In the genomic region with DNA sequence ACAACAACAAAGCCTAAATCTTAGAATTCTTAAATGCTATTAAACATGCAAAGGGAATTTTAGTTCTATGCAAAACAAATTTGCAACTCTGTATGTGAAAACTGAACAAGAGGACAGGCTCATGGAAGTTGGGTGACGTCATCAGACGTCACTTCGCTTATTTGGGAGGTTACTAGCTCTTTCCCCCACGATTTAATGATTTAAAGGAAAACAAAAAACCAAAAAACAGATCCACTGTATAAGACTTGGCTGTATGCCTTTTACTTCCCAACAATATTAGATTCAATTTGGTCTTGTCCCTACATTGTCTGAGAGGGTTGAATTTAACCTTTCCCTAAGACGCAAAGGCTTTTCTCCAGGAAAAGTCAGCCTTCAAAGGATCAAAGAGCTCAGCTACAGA, we compare ENCODE assay signal across 8 mouse cellular contexts. TPM values are rescaled to one million over a fixed set of nuclear protein-coding genes. Genes with fewer than 3 reads are reported as not detected.
DNase-seq lines count a peak whose midpoint lies in the region; ATAC-seq and TF ChIP-seq lines count a peak whose summit lies in the region.

A gene (plus strand): TSS at position 130 of the 400 bp plus-strand sequence.

- H3K9me3 ChIP-seq in embryonic facial prominence, embryonic 14.5 days (ENCODE audit: control insufficient read depth, low read length): no peaks in the 10 kb centered on the region
- no peaks in the 10 kb centered on the region for H3K9me3 ChIP-seq in heart, postnatal 0 days (replicated peaks; ENCODE audit: control insufficient read depth, low read length)
- H3K9me3 ChIP-seq in midbrain, embryonic 10.5 days (replicated peaks): no peaks in the 10 kb centered on the region

- no peak for DNase-seq in heart, adult 18-20 months
- no peak for DNase-seq in heart, adult 9 months (ENCODE audit: low spot score in 2 of 2)
- peak; percentile 91 for DNase-seq in NIH3T3 (ENCODE audit: low read depth)
- DNase-seq in embryonic facial prominence, embryonic 14.5 days (ENCODE audit: low spot score): peak; percentile 71
- peak; percentile 27 for DNase-seq in heart, postnatal 0 days (ENCODE audit: low spot score)
- no peak for DNase-seq in layer of hippocampus, postnatal 25 days (ENCODE audit: extremely low spot score in 1 of 2, low spot score in 1 of 2)
- peak; percentile 19 for DNase-seq in midbrain, embryonic 10.5 days (ENCODE audit: low spot score)
- no peak for DNase-seq in urinary bladder, adult 18-20 months (ENCODE audit: low spot score in 2 of 2)

- H3K27ac ChIP-seq in embryonic facial prominence, embryonic 14.5 days (replicated peaks; ENCODE audit: low read depth, low read length): peak within 1 kb of the TSS; percentile 97
- H3K27ac ChIP-seq in heart, postnatal 0 days (ENCODE audit: low read depth): peak within 1 kb of the TSS; percentile 88
- peak within 1 kb of the TSS; percentile 96 for H3K27ac ChIP-seq in midbrain, embryonic 10.5 days (replicated peaks)

- H3K4me1 ChIP-seq in embryonic facial prominence, embryonic 14.5 days (ENCODE audit: control insufficient read depth, insufficient read depth, low read length): no peaks in the 10 kb centered on the region; the same call in 1 of the 2 replicates
- 0 out of 2 replicates have a peak, but pooled peaks cover 3% of the 10 kb centered on the region for H3K4me1 ChIP-seq in heart, postnatal 0 days (ENCODE audit: control insufficient read depth, insufficient read depth)
- H3K4me1 ChIP-seq in midbrain, embryonic 10.5 days: peaks cover 23% of the 10 kb centered on the region

- peak within 1 kb of the TSS; percentile 68 for H3K4me3 ChIP-seq in embryonic facial prominence, embryonic 14.5 days (ENCODE audit: low read depth, low read length)
- peak within 1 kb of the TSS; percentile 91 for H3K4me3 ChIP-seq in heart, postnatal 0 days (ENCODE audit: low read depth, low read length)
- H3K4me3 ChIP-seq in midbrain, embryonic 10.5 days: peak within 1 kb of the TSS; percentile 86

- TF ChIP-seq CTCF in heart, postnatal 0 days (IDR thresholded peaks at IDR 0.05; ENCODE audit: low read depth): no peak

- H3K4me2 ChIP-seq in embryonic facial prominence, embryonic 14.5 days (ENCODE audit: low read depth, low read length): peak within 1 kb of the TSS; percentile 56
- peak within 1 kb of the TSS; percentile 75 for H3K4me2 ChIP-seq in heart, postnatal 0 days (ENCODE audit: low read depth, low read length)

- peaks cover 11% of the 10 kb centered on the region; the same call in 1 of the 2 replicates for H3K36me3 ChIP-seq in embryonic facial prominence, embryonic 14.5 days (ENCODE audit: control insufficient read depth, insufficient read depth, low read length)
- H3K36me3 ChIP-seq in heart, postnatal 0 days (replicated peaks; ENCODE audit: control insufficient read depth, insufficient read depth, low read length): no peaks in the 10 kb centered on the region
- H3K36me3 ChIP-seq in midbrain, embryonic 10.5 days: peaks cover 16% of the 10 kb centered on the region

- WGBS in embryonic facial prominence, embryonic 14.5 days: 4% methylated on average over 5 of the region's 5 CpGs
- WGBS in heart, postnatal 0 days: 7% methylated on average over 5 of the region's 5 CpGs
- 8% methylated on average over 5 of the region's 5 CpGs for WGBS in midbrain, embryonic 10.5 days

- H3K27me3 ChIP-seq in embryonic facial prominence, embryonic 14.5 days (replicated peaks; ENCODE audit: control insufficient read depth, insufficient read depth, low read length): no peaks in the 10 kb centered on the region
- H3K27me3 ChIP-seq in heart, postnatal 0 days (ENCODE audit: control insufficient read depth, insufficient read depth, low read length): no peaks in the 10 kb centered on the region
- no peaks in the 10 kb centered on the region for H3K27me3 ChIP-seq in midbrain, embryonic 10.5 days (ENCODE audit: low read depth, poor library complexity, severe bottlenecking)

- ATAC-seq in embryonic facial prominence, embryonic 14.5 days (ENCODE audit: low read depth): no peak
- ATAC-seq in heart, postnatal 0 days (ENCODE audit: insufficient read depth, low read depth): no peak

- H3K9ac ChIP-seq in embryonic facial prominence, embryonic 14.5 days (ENCODE audit: low read depth, low read length): peak within 1 kb of the TSS; percentile 73
- H3K9ac ChIP-seq in heart, postnatal 0 days (replicated peaks; ENCODE audit: low read depth, low read length): peak within 1 kb of the TSS; percentile 74

- no peak for TF ChIP-seq EP300 in heart, postnatal 0 days (IDR thresholded peaks at IDR 0.05; ENCODE audit: low read depth)

RNA-seq across cellular contexts. Expression of the gene that starts here (rescaled TPM):
- total RNA-seq in heart, adult 18-20 months (2021): 100 to 1,000 TPM; 127 to 137 TPM
- polyA plus RNA-seq in embryonic facial prominence, embryonic 14.5 days (2014; fragmentation: Nextera tagmentation; extraction: Ambion mirVana): 24.9 and 26.6 TPM in 2 replicates
- 21.9 and 22.2 TPM in 2 replicates for total RNA-seq in heart, postnatal 0 days (2014; rRNA removed; ENCODE audit: low replicate concordance)
- 13.7 and 15.5 TPM in 2 replicates for polyA plus RNA-seq in heart, postnatal 0 days (2015; fragmentation: Nextera tagmentation; extraction: Ambion mirVana)
- total RNA-seq in layer of hippocampus, postnatal 25 days (2021): 10 to 100 TPM; 42.2 to 45.5 TPM
- 36.0 and 40.9 TPM in 2 replicates for polyA plus RNA-seq in midbrain, embryonic 10.5 days (2016; fragmentation: Nextera tagmentation; extraction: Ambion mirVana)

Comparison
In these comparisons a context has a peak if more than half of its experiments do, and no peak if none do; other contexts are left out.
1. DNase-seq: peak in NIH3T3 (single experiment), embryonic facial prominence, embryonic 14.5 days (single experiment), heart, postnatal 0 days (single experiment) and midbrain, embryonic 10.5 days (single experiment); none in heart, adult 18-20 months (0 of 2), heart, adult 9 months (0 of 2), layer of hippocampus, postnatal 25 days (0 of 2) and urinary bladder, adult 18-20 months (0 of 2).
2. Peak in every context shown above with its lines, with median percentiles within 50 percentile points of each other: H3K27ac ChIP-seq and H3K4me3 ChIP-seq.